Mouse (Mus musculus): ENCODE results near the gene Brdt. TPM values are rescaled to one million over a fixed set of nuclear protein-coding genes. Genes with fewer than 3 reads are reported as not detected.
"Not testable (repeated sequence)": the region's sequence is repeated elsewhere in the genome, so short reads cannot be mapped to it uniquely, and the experiment has no call there.

Brdt gene
- polyA plus RNA-seq, 1 experiment from 2014 or later, result 0.62 TPM

DNA sequence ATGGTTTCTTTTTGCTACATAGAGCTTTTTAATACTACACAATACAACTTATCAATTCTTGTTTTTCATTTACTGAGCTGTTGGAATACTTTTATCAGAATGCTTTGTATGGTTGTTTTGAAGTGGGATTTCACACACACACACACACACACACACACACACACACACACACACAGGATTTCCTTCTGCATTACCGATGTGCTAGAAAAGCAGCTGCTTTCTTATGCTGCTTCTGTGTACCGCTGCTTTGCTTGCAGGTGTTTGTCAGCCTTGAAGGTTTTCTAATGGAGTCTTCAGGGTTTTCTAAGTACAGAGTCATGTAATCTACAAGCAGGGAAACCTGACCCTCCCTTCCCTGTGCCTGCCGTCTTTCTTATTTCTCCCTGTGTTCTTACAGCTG is 23.0 kb downstream of the Brdt start:
- Histone ChIP-seq H3K9me3 (no peaks in the 10 kb centered on the region), H3K36me3 (no peaks in the 10 kb centered on the region), H3K27me3 (ENCODE audit: insufficient read depth, poor library complexity, severe bottlenecking) (no peaks in the 10 kb centered on the region), H3K27ac (no peak overlapping the region), H3K4me1 (no peaks in the 10 kb centered on the region), H3K4me3 (no peak overlapping the region)
- no peak for DNase-seq (ENCODE audit: low spot score)
- WGBS, result 68% methylated on average over 3 of the region's 3 CpGs

DNA sequence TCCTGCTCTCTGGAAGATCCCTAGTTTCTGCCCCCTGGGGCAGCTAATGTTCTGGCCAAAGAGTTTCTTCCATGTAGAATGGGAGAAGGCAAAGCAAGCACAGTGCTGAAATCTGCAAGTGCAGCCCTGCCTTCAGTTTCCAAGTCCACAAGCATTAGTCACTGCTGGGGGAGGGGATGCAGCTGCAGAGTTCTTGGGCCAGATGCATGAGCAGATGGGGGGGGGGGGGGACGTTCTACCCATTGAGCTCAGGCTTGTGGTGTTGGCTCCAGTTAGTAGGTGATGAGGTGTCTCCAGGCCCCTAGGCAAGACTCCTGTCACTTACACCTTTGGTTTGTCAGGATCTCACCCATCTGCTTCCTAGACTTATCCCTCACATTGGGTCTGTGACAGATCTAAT is 24.8 kb downstream of the Brdt start:
- WGBS, result 14% methylated on average over 1 of the region's 1 CpGs

GRCm38 (mm10) chr5:107357723-107358122 is 26.8 kb downstream of the Brdt start:
- no peak overlapping the region for H3K27ac ChIP-seq
- 83% methylated on average over 8 of the region's 8 CpGs for WGBS
- no peak overlapping the region for H3K4me3 ChIP-seq
- H3K4me1 ChIP-seq, result no peaks in the 10 kb centered on the region
- no peaks in the 10 kb centered on the region for H3K27me3 ChIP-seq (ENCODE audit: insufficient read depth, poor library complexity, severe bottlenecking)
- H3K9me3 ChIP-seq, result no peaks in the 10 kb centered on the region
- DNase-seq (ENCODE audit: low spot score), result no peak
- no peaks in the 10 kb centered on the region for H3K36me3 ChIP-seq

More for the DNA sequence above, 24.8 kb downstream of the Brdt start:
- no peaks in the 10 kb centered on the region for H3K9me3 ChIP-seq
- no peak overlapping the region for H3K27ac ChIP-seq
- no peaks in the 10 kb centered on the region for H3K4me1 ChIP-seq
- no peak for DNase-seq (ENCODE audit: low spot score)
- no peak overlapping the region for H3K4me3 ChIP-seq
- no peaks in the 10 kb centered on the region for H3K27me3 ChIP-seq (ENCODE audit: insufficient read depth, poor library complexity, severe bottlenecking)
- no peaks in the 10 kb centered on the region for H3K36me3 ChIP-seq

DNA sequence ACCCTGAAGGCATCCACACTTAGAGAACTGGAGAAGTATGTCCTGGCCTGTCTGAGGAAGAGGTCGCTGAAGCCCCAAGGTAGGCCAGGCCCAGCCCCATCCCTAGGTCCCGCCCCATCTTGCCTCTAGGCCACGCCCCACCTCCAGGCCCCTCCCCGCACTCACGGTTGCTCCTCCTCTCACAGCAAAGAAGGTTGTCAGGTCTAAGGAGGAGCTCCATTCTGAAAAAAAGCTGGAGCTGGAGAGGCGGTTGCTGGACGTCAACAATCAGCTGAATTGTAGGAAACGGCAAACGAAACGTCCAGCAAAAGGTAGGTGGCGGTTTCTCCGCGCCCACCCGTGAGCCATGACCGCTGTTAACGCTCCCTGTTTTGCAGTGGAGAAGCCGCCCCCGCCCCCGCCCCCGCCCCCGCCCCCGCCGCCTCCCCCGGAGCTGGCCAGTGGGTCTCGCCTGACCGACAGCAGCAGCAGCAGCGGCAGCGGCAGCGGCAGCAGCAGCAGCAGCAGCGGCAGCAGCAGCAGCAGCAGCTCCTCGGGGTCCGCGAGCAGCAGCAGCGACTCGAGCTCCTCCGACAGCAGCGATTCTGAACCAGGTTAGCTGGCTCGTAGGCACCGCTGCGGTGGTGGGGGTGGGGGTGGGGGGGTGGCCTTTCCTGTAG is 28.6 kb downstream of the Brdt start:
- peak; percentile 96 for DNase-seq (ENCODE audit: low spot score)
- Histone ChIP-seq H3K9me3 (no peaks in the 10 kb centered on the region), H3K27me3 (ENCODE audit: insufficient read depth, poor library complexity, severe bottlenecking) (no peaks in the 10 kb centered on the region), H3K4me3 (peak overlapping the region; percentile 78), H3K36me3 (no peaks in the 10 kb centered on the region), H3K4me1 (no peaks in the 10 kb centered on the region), H3K27ac (peak overlapping the region; percentile 84)
- WGBS, result under 1% methylated on average over 32 of the region's 40 CpGs

DNA sequence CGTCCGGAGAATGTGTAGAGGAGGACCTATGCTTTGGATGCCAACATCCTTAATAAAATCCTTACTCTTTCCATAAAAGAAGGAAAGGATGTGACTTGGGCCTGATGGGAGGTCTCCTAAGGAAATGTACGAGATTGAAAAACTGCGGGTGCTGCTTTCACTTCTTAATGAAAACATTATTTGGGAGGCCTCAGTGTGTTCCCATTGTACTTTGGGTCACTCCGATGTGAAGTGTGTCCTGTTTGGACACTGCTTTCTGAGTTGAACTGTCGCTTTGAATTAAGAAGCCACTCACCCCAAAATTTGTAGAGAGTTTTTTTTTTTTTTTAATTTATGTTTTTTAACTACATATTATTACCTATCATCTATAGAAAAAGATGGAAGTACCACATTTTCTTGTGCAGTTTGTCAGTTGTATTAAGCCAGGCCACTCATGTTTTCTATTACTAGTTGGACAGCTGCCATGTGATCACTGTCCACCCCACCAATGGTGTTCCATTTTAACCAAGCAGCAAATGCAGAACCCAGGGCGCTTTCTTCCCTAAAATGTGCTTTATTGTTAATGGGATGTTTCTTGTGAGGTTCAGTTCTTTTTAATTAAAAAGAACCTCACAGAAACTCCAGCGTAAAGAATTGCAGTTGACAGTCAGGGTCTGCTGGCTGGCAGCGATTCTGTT is 29.2 kb downstream of the Brdt start:
- peak overlapping the region; percentile 84 for H3K27ac ChIP-seq
- H3K4me1 ChIP-seq, result no peaks in the 10 kb centered on the region
- H3K4me3 ChIP-seq, result peak overlapping the region; percentile 78
- no peaks in the 10 kb centered on the region for H3K36me3 ChIP-seq
- H3K9me3 ChIP-seq, result no peaks in the 10 kb centered on the region
- H3K27me3 ChIP-seq (ENCODE audit: insufficient read depth, poor library complexity, severe bottlenecking), result no peaks in the 10 kb centered on the region
- no peak for DNase-seq (ENCODE audit: low spot score)
- 27% methylated on average over 9 of the region's 9 CpGs for WGBS

GRCm38 (mm10) chr5:107370040-107370439 is 39.1 kb downstream of the Brdt start:
- DNase-seq (ENCODE audit: low spot score), result no peak
- Histone ChIP-seq H3K36me3 (no peaks in the 10 kb centered on the region), H3K27ac (no peak overlapping the region), H3K4me3 (no peak overlapping the region), H3K27me3 (ENCODE audit: insufficient read depth, poor library complexity, severe bottlenecking) (no peaks in the 10 kb centered on the region), H3K9me3 (no peaks in the 10 kb centered on the region), H3K4me1 (no peaks in the 10 kb centered on the region)
- WGBS, result 74% methylated on average over 3 of the region's 3 CpGs

DNA sequence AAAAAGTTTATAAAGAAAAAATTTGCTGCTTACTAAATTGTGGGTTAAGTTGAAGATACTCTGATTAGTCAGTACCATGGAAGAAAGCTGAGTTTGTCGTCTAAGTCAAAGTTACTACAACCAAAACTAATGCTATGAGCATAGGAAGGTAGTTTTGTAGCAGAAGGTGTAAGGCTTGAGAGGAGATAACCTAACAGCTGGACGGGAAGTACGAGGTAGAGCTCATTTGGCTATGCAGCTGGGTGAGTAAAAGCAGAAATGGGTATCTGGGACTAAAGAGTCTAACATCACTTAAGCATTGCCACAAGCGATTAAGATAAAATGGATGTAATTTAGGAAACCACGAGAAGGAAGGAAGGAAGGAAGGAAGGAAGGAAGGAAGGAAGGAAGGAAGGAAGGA is 40.4 kb downstream of the Brdt start:
- Histone ChIP-seq H3K4me1 (no peaks in the 10 kb centered on the region), H3K9me3 (no peaks in the 10 kb centered on the region), H3K27me3 (ENCODE audit: insufficient read depth, poor library complexity, severe bottlenecking) (no peaks in the 10 kb centered on the region), H3K36me3 (no peaks in the 10 kb centered on the region), H3K27ac (no peak overlapping the region), H3K4me3 (no peak overlapping the region)
- 78% methylated on average over 5 of the region's 5 CpGs for WGBS
- no peak for DNase-seq (ENCODE audit: low spot score)

DNA sequence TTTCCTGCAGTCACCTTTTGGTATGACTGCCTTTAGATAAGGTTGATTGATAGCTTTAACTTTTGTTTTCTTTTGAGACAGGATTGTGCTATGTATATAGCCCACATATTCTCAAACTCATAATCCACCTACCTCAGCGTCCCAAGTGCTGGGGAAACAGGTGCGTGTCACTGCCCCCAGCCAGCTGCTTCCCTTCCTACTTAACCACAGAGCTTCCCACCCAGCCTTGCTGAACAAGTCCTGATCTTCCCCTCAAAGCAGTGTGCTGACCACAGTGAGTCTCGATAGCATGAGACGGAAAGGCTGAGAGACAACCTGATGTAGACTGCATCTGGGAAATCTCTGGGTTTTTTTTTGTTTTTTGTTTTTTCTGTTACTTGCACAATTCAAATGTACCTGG is 42.3 kb downstream of the Brdt start:
- 78% methylated on average over 4 of the region's 4 CpGs for WGBS

DNA sequence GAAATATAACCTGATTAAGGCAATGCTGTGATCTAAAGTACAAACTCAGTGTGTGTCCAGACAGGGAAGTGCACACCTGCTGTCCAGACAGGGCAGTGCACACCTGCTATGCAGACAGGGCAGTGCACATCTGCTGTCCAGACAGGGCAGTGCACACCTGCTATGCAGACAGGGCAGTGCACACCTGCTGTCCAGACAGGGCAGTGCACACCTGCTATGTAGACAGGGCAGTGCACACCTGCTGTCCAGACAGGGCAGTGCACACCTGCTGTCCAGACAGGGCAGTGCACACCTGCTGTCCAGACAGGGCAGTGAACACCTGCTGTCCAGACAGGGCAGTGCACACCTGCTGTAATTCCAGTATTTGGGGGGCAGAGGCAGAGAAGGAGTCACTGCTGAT is 55.5 kb downstream of the Brdt start:
- H3K36me3 ChIP-seq; H3K4me3 ChIP-seq; H3K9me3 ChIP-seq; H3K27me3 ChIP-seq (ENCODE audit: insufficient read depth, poor library complexity, severe bottlenecking); H3K27ac ChIP-seq; DNase-seq (ENCODE audit: low spot score); H3K4me1 ChIP-seq: not testable (repeated sequence)

More for the DNA sequence above, 42.3 kb downstream of the Brdt start:
- H3K4me1 ChIP-seq, result no peaks in the 10 kb centered on the region
- no peak overlapping the region for H3K4me3 ChIP-seq
- no peaks in the 10 kb centered on the region for H3K36me3 ChIP-seq
- H3K9me3 ChIP-seq, result no peaks in the 10 kb centered on the region
- no peak for DNase-seq (ENCODE audit: low spot score)
- H3K27me3 ChIP-seq (ENCODE audit: insufficient read depth, poor library complexity, severe bottlenecking), result no peaks in the 10 kb centered on the region
- H3K27ac ChIP-seq, result no peak overlapping the region

- Histone ChIP-seq H3K27ac (no peak overlapping the region), H3K9me3 (no peaks in the 10 kb centered on the region), H3K36me3 (0 out of 2 replicates have a peak, but pooled peaks cover under 1% of the 10 kb centered on the region), H3K4me3 (no peak overlapping the region), H3K27me3 (ENCODE audit: insufficient read depth, poor library complexity, severe bottlenecking) (no peaks in the 10 kb centered on the region), H3K4me1 (no peaks in the 10 kb centered on the region)
- no peak for DNase-seq (ENCODE audit: low spot score)
- 80% methylated on average over 1 of the region's 1 CpGs for WGBS
These were observed 56.8 kb downstream of the Brdt start for GRCm38 (mm10) chr5:107387788-107388187.

GRCm38 (mm10) chr5:107389373-107389772 is 58.4 kb downstream of the Brdt start:
- Histone ChIP-seq H3K9me3 (no peaks in the 10 kb centered on the region), H3K4me3 (no peak overlapping the region), H3K27ac (no peak overlapping the region), H3K36me3 (no peaks in the 10 kb centered on the region), H3K4me1 (no peaks in the 10 kb centered on the region), H3K27me3 (ENCODE audit: insufficient read depth, poor library complexity, severe bottlenecking) (no peaks in the 10 kb centered on the region)
- WGBS, result 91% methylated on average over 2 of the region's 2 CpGs
- DNase-seq (ENCODE audit: low spot score), result no peak

- Histone ChIP-seq H3K36me3 (no peaks in the 10 kb centered on the region), H3K27ac (no peak overlapping the region), H3K4me1 (no peaks in the 10 kb centered on the region), H3K4me3 (no peak overlapping the region), H3K9me3 (no peaks in the 10 kb centered on the region), H3K27me3 (ENCODE audit: insufficient read depth, poor library complexity, severe bottlenecking) (no peaks in the 10 kb centered on the region)
- DNase-seq (ENCODE audit: low spot score), result no peak
- 51% methylated on average over 2 of the region's 2 CpGs for WGBS
These were observed 63.5 kb downstream of the Brdt start for GRCm38 (mm10) chr5:107394437-107394836.

DNA sequence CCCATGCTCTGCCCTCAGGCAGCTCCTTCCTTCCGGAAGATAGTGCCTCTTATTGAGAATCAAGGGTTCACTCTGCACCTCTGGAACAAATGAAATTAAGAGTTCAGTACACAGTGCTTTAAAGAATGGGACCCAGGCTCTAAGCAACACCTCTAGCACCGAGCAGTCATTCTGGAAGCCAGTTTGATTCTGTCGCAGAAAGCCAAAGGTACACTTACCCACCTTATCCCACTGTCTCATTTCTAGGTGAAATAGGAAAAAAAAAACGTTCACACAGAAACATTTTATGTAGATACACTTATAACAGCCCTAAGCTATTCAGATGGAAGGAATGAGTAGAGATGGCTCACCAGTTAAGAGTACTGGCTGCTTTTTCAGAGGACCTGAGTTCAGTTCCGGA is 71.5 kb downstream of the Brdt start, which contains the start of gene Ephx4:
Gene Ephx4, plus strand, starts transcription at position 301 of the 400 bp plus-strand sequence.
- peaks cover 38% of the 10 kb centered on the region for H3K27me3 ChIP-seq (ENCODE audit: insufficient read depth, poor library complexity, severe bottlenecking)
- H3K4me1 ChIP-seq, result peaks cover 15% of the 10 kb centered on the region
- H3K36me3 ChIP-seq, result no peaks in the 10 kb centered on the region
- H3K9me3 ChIP-seq, result no peaks in the 10 kb centered on the region
- 25% methylated on average over 5 of the region's 5 CpGs for WGBS
- peak within 1 kb of the TSS; percentile 81 for H3K27ac ChIP-seq
- no peak for DNase-seq (ENCODE audit: low spot score)
- H3K4me3 ChIP-seq, result peak within 1 kb of the TSS; percentile 78

Measured in heart, embryonic 10.5 days (tissue).